Mouse (Mus musculus) lung, adult 2 months (tissue): ENCODE measurements around the gene Muc4.

ENCODE experiments used
- CTCF ChIP-seq: fragments of 200-500 bp; IDR thresholded peaks from 2 replicates; pipeline ENCODE4 v1.5.1; 2011; ENCODE audit warnings: mild to moderate bottlenecking, low read length, control low read depth; ENCODE audit not compliant: insufficient read depth
- POLR2A ChIP-seq: fragments of 200-500 bp; IDR thresholded peaks from 2 replicates; pipeline ENCODE4 v1.6.1; 2011; ENCODE audit warnings: low read depth, mild to moderate bottlenecking, control low read depth, low read length, borderline replicate concordance; ENCODE audit errors: extremely low read depth

DNA sequence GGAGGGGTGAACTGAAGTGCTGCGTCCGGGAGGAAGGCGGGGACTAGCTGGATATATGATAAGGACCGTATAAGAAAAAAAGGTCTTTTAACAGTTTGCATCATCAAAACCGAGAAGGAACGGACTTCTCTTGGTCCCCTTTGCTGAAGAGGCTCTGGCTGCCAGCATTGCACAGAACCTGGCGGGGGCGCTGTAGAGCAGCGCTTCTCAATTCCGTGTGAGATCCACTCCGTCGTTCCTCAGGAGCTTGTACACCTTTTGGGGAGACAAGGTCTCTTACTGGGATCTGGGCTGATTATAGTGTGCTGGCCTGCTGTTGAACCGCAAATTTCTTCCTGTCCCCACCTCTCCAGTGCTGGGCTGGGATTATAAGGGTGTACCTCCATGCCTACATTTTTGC lies 20.3 kb upstream of the Muc4 start:
- TF ChIP-seq POLR2A (no peak), CTCF (peak; percentile 50; the same call in 1 of the 2 replicates)
